Mouse (Mus musculus) lung, adult 10 weeks (tissue): Measurements from ENCODE around the gene Hfm1. TPM values are rescaled to one million over a fixed set of nuclear protein-coding genes. Genes with fewer than 3 reads are reported as not detected.

Experiments
- polyA plus RNA-seq: library from polyadenylated mRNA; stranded (reverse); fragments of 350-450 nt; fragmentation: Illumina TruSeq; extraction: RNeasy Lipid Tissue Mini Kit (QIAGEN cat#74804); gene quantifications from one replicate; pipeline ENCODE4 v1.2.3, GENCODE M21; 2014; ENCODE audit warnings: low read depth, low replicate concordance; ENCODE audit not compliant: insufficient read depth

Gene Hfm1
- not detected for polyA plus RNA-seq

GRCm38 (mm10) chr5:106925488-106926368 is at the start of gene Hfm1:
Gene Hfm1 (minus strand): TSS chr5:106926321.

GRCm38 (mm10) chr5:106963584-106964512 is 37.7 kb upstream of the Hfm1 start, which contains the start of gene Cdc7:
Gene Cdc7 (plus strand): TSS chr5:106964322.

Other genes starting within 250 kb of the Hfm1 start
- gene Zfp644, start 229.0 kb downstream of the Hfm1 start, polyA plus RNA-seq: 12.7 TPM
- 2.0 TPM for gene Cdc7, start 38.0 kb upstream of the Hfm1 start, polyA plus RNA-seq